Mouse (Mus musculus): Measurements from ENCODE around the gene Sult2b1.

DNA sequence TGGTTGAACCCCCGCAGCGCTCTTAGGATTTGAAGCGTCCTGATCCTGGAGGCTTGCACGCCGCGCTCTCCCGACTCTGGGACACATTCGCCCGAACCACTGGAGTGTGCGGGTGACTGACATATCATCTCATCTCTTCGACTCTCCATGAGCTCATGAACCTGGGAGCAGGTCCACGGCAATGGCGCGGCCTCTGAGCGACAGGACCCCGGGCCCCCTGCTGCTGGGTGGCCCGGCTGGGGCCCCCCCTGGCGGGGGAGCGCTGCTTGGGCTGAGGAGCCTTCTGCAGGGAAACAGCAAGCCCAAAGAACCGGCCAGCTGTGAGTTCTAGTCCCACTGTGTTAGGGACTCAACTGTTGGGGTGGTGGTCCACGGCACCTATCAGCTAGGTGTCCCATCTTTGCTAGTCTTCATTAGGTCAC, 79.0 kb downstream of the Sult2b1 start:
- TF ChIP-seq TAL1 (IDR thresholded peaks at IDR 0.05; ENCODE audit: low read length) (no peak), GATA1 (IDR thresholded peaks at IDR 0.05; ENCODE audit: low read length) (no peak)
